Mouse (Mus musculus) hindbrain, postnatal 0 days (tissue): ENCODE measurements at regions not wholly inside any gene's neighbourhood (a gene's known extent, or its start where the extent isn't known, plus 50 kb on each side); places are given as distances from the start of the nearest gene placed in this dataset.

ENCODE experiments used
- ATAC-seq: fragments of 200-750 bp; cut with Nextera tagmentation; 2 replicates; pipeline ENCODE4 v1.8.0; 2017; ENCODE audit warnings: mild to moderate bottlenecking, moderate TSS enrichment, moderate library complexity
- DNase-seq: peaks from one replicate; pipeline ENCODE4 v3.0.0-alpha.2; 2015; ENCODE audit warnings: low spot score
- H3K27ac ChIP-seq: fragments of 300-500 bp; sonication (generic); 2 replicates; pipeline ENCODE4 v1.5.1; 2014; ENCODE audit warnings: mild to moderate bottlenecking
- H3K27me3 ChIP-seq: fragments of 300-500 bp; sonication (generic); 2 replicates; pipeline ENCODE4 v1.6.1; 2014; ENCODE audit warnings: low read length, mixed read lengths; ENCODE audit not compliant: insufficient read depth
- H3K36me3 ChIP-seq: fragments of 300-500 bp; sonication (generic); 2 replicates; pipeline ENCODE4 v1.6.1; 2014; ENCODE audit warnings: low read length, mixed read lengths; ENCODE audit not compliant: insufficient read depth
- H3K4me1 ChIP-seq: fragments of 300-500 bp; sonication (generic); 2 replicates; pipeline ENCODE4 v1.6.1; 2014; ENCODE audit warnings: antibody characterized with exemption, low read length, mixed read lengths; ENCODE audit not compliant: insufficient read depth
- H3K4me2 ChIP-seq: fragments of 300-500 bp; sonication (generic); 2 replicates; pipeline ENCODE4 v1.6.1; 2014; ENCODE audit warnings: low read depth, mild to moderate bottlenecking, low read length, moderate library complexity, mixed read lengths
- H3K4me3 ChIP-seq: fragments of 300-500 bp; sonication (generic); 2 replicates; pipeline ENCODE4 v1.5.1; 2014; ENCODE audit warnings: low read length
- H3K9ac ChIP-seq: fragments of 300-500 bp; sonication (generic); replicated peaks from 2 replicates; pipeline ENCODE4 v1.6.1; 2014; ENCODE audit warnings: mild to moderate bottlenecking, low read length, moderate library complexity, mixed read lengths
- H3K9me3 ChIP-seq: fragments of 300-500 bp; sonication (generic); 2 replicates; pipeline ENCODE4 v1.6.1; 2016; ENCODE audit warnings: low read length, mixed read lengths
- CTCF ChIP-seq: IDR thresholded peaks from 2 replicates; pipeline ENCODE4 v1.5.1; 2016; ENCODE audit warnings: antibody characterized with exemption, control low read depth, low read depth
- WGBS: fragments of 180-500 bp; shearing (Covaris S2); extraction: QIAGEN DNeasy Blood & Tissue Kit; methylation state at CpG from one replicate; pipeline ENCODE4 v1.1.7; 2014; 5-methylcytosine and 5-hydroxymethylcytosine counted together

- H3K27me3 ChIP-seq: no peaks in the 10 kb centered on the region
- TF ChIP-seq CTCF: no peak
- H3K4me1 ChIP-seq: no peaks in the 10 kb centered on the region
- DNase-seq (no peak), ATAC-seq (no peak)
- H3K4me2 ChIP-seq: no peak overlapping the region
- 72% methylated on average over 5 of the region's 5 CpGs for WGBS
- no peaks in the 10 kb centered on the region for H3K9me3 ChIP-seq
- H3K36me3 ChIP-seq: no peaks in the 10 kb centered on the region
- no peak overlapping the region for H3K27ac ChIP-seq
- H3K9ac ChIP-seq: no peak overlapping the region
- H3K4me3 ChIP-seq: no peak overlapping the region
These were observed 581.5 kb downstream of the Isl1 start for GRCm38 (mm10) chr13:115727986-115728385.

- H3K27ac ChIP-seq: no peak overlapping the region
- DNase-seq: peak; percentile 20
- no peaks in the 10 kb centered on the region for H3K36me3 ChIP-seq
- H3K9ac ChIP-seq: no peak overlapping the region
- no peaks in the 10 kb centered on the region for H3K9me3 ChIP-seq
- no peak overlapping the region for H3K4me3 ChIP-seq
- ATAC-seq: no peak
- 68% methylated on average over 5 of the region's 5 CpGs for WGBS
- TF ChIP-seq CTCF: peak; percentile 46
- no peak overlapping the region for H3K4me2 ChIP-seq
- H3K27me3 ChIP-seq: no peaks in the 10 kb centered on the region
- no peaks in the 10 kb centered on the region for H3K4me1 ChIP-seq
These were observed 584.0 kb downstream of the Isl1 start for GRCm38 (mm10) chr13:115725356-115725952.

- Histone ChIP-seq H3K4me3 (no peak overlapping the region), H3K27ac (no peak overlapping the region), H3K4me1 (no peaks in the 10 kb centered on the region), H3K36me3 (no peaks in the 10 kb centered on the region), H3K9me3 (no peaks in the 10 kb centered on the region), H3K27me3 (no peaks in the 10 kb centered on the region), H3K4me2 (no peak overlapping the region), H3K9ac (no peak overlapping the region)
- DNase-seq (no peak), ATAC-seq (no peak)
- no peak for TF ChIP-seq CTCF
- 92% methylated on average over 2 of the region's 2 CpGs for WGBS
These were observed 590.2 kb downstream of the Isl1 start for GRCm38 (mm10) chr13:115719276-115719675.

GRCm38 (mm10) chr13:115718859-115719258, 590.6 kb downstream of the Isl1 start:
- TF ChIP-seq CTCF: no peak
- no peaks in the 10 kb centered on the region for H3K9me3 ChIP-seq
- no peak overlapping the region for H3K27ac ChIP-seq
- H3K36me3 ChIP-seq: no peaks in the 10 kb centered on the region
- H3K27me3 ChIP-seq: no peaks in the 10 kb centered on the region
- H3K4me3 ChIP-seq: no peak overlapping the region
- DNase-seq (no peak), ATAC-seq (no peak)
- H3K4me1 ChIP-seq: no peaks in the 10 kb centered on the region
- 73% methylated on average over 5 of the region's 5 CpGs for WGBS
- no peak overlapping the region for H3K9ac ChIP-seq
- H3K4me2 ChIP-seq: no peak overlapping the region

- no peak overlapping the region for H3K9ac ChIP-seq
These were observed 594.4 kb upstream of the Itga1 start for GRCm38 (mm10) chr13:115696197-115696596.

GRCm38 (mm10) chr13:115687426-115687825, 585.7 kb upstream of the Itga1 start:
- 9% methylated on average over 4 of the region's 4 CpGs for WGBS
- no peak overlapping the region for H3K4me3 ChIP-seq
- H3K4me1 ChIP-seq: no peaks in the 10 kb centered on the region
- DNase-seq: peak; percentile 72
- ATAC-seq: peak; percentile 96
- H3K27me3 ChIP-seq: peaks cover 26% of the 10 kb centered on the region
- no peak overlapping the region for H3K9ac ChIP-seq
- H3K9me3 ChIP-seq: no peaks in the 10 kb centered on the region
- no peak for TF ChIP-seq CTCF
- no peak overlapping the region for H3K27ac ChIP-seq
- no peaks in the 10 kb centered on the region for H3K36me3 ChIP-seq
- H3K4me2 ChIP-seq: no peak overlapping the region

More at GRCm38 (mm10) chr13:115696197-115696596, 594.4 kb upstream of the Itga1 start:
- no peak overlapping the region for H3K4me3 ChIP-seq
- peaks cover 2% of the 10 kb centered on the region; the same call in 1 of the 2 replicates for H3K9me3 ChIP-seq
- H3K4me2 ChIP-seq: no peak overlapping the region
- WGBS: 44% methylated on average over 2 of the region's 2 CpGs
- no peak for TF ChIP-seq CTCF
- no peaks in the 10 kb centered on the region for H3K4me1 ChIP-seq
- no peaks in the 10 kb centered on the region for H3K36me3 ChIP-seq
- H3K27me3 ChIP-seq: peaks cover 20% of the 10 kb centered on the region; the same call in 1 of the 2 replicates
- no peak for DNase-seq
- ATAC-seq: no peak
- no peak overlapping the region for H3K27ac ChIP-seq

- no peaks in the 10 kb centered on the region for H3K9me3 ChIP-seq
- TF ChIP-seq CTCF: peak; percentile 70
- 49% methylated on average over 6 of the region's 6 CpGs for WGBS
- H3K36me3 ChIP-seq: no peaks in the 10 kb centered on the region
- no peak for ATAC-seq
- peak; percentile 60 for DNase-seq
- H3K27ac ChIP-seq: no peak overlapping the region
- no peak overlapping the region for H3K9ac ChIP-seq
- peaks cover 45% of the 10 kb centered on the region for H3K27me3 ChIP-seq
- no peak overlapping the region for H3K4me3 ChIP-seq
- H3K4me2 ChIP-seq: no peak overlapping the region
- H3K4me1 ChIP-seq: no peaks in the 10 kb centered on the region
These were observed 577.8 kb upstream of the Itga1 start for GRCm38 (mm10) chr13:115679591-115679990.
